Mouse (Mus musculus) lung, postnatal 0 days (tissue): ENCODE measurements around the gene Acoxl.

ENCODE experiments used
- CTCF ChIP-seq: IDR thresholded peaks from 2 replicates; pipeline ENCODE4 v1.5.1; 2016; ENCODE audit warnings: antibody characterized with exemption, mild to moderate bottlenecking
- EP300 ChIP-seq: IDR thresholded peaks from 2 replicates; pipeline ENCODE4 v1.6.1; 2016; ENCODE audit warnings: antibody characterized with exemption, mild to moderate bottlenecking, control low read depth

GRCm38 (mm10) chr2:128133865-128134264 lies 295.2 kb downstream of the Acoxl start:
- no peak for TF ChIP-seq EP300
- no peak for TF ChIP-seq CTCF
